Mouse (Mus musculus) megakaryocyte, embryonic 14.5 days (primary cell): ENCODE measurements around the gene Galnt10.

ENCODE experiments used
- FLI1 ChIP-seq: IDR thresholded peaks from 2 replicates; pipeline ENCODE4 v1.6.1; 2012; ENCODE audit warnings: low read length, inconsistent platforms, mixed read lengths
- GATA1 ChIP-seq: IDR thresholded peaks from 3 replicates; pipeline ENCODE4 v1.6.1; 2012; ENCODE audit warnings: mixed read lengths, low read length, inconsistent platforms, borderline replicate concordance

- TF ChIP-seq GATA1 (no peak), FLI1 (no peak)
These were observed 10.6 kb downstream of the Galnt10 start for GRCm38 (mm10) chr11:57655669-57656325.
